Mouse (Mus musculus): Measurements from ENCODE around the gene Vwa2. TPM values are rescaled to one million over a fixed set of nuclear protein-coding genes. Genes with fewer than 3 reads are reported as not detected.

Vwa2 gene
- polyA plus RNA-seq, 1 experiment from 2014 or later = 0.66 TPM

- Histone ChIP-seq H3K36me3 (ENCODE audit: control insufficient read depth, insufficient read depth, low read length) (no peaks in the 10 kb centered on the region), H3K9ac (replicated peaks; ENCODE audit: low read length) (no peak overlapping the region), H3K9me3 (ENCODE audit: control insufficient read depth, low read length) (no peaks in the 10 kb centered on the region), H3K4me3 (replicated peaks; ENCODE audit: low read depth, low read length) (no peak overlapping the region), H3K4me2 (ENCODE audit: low read length) (no peak overlapping the region), H3K27me3 (ENCODE audit: control insufficient read depth, insufficient read depth, low read length) (no peaks in the 10 kb centered on the region), H3K4me1 (ENCODE audit: control insufficient read depth, insufficient read depth, low read length) (no peaks in the 10 kb centered on the region), H3K27ac (replicated peaks; ENCODE audit: low read depth, low read length) (no peak overlapping the region)
- no peak for DNase-seq
- 96% methylated on average over 8 of the region's 8 CpGs for WGBS
- ATAC-seq (ENCODE audit: low FRiP score, low TSS enrichment) = no peak
Observed at GRCm38 (mm10) chr19:56936253-56936652, 62.2 kb downstream of the Vwa2 start.

- no peak for ATAC-seq (ENCODE audit: low FRiP score, low TSS enrichment)
- WGBS = 92% methylated on average over 5 of the region's 5 CpGs
Observed at GRCm38 (mm10) chr19:56937911-56938310, 63.9 kb downstream of the Vwa2 start.

GRCm38 (mm10) chr19:56939826-56940225, 65.8 kb downstream of the Vwa2 start:
- H3K9me3 ChIP-seq (ENCODE audit: control insufficient read depth, low read length) = no peaks in the 10 kb centered on the region
- WGBS = 48% methylated on average over 9 of the region's 9 CpGs
- no peak overlapping the region for H3K9ac ChIP-seq (replicated peaks; ENCODE audit: low read length)
- no peak overlapping the region for H3K27ac ChIP-seq (replicated peaks; ENCODE audit: low read depth, low read length)
- no peak overlapping the region for H3K4me3 ChIP-seq (replicated peaks; ENCODE audit: low read depth, low read length)
- H3K4me1 ChIP-seq (ENCODE audit: control insufficient read depth, insufficient read depth, low read length) = no peaks in the 10 kb centered on the region
- ATAC-seq (ENCODE audit: low FRiP score, low TSS enrichment) = no peak
- no peaks in the 10 kb centered on the region for H3K36me3 ChIP-seq (ENCODE audit: control insufficient read depth, insufficient read depth, low read length)
- DNase-seq = peak; percentile 46
- H3K27me3 ChIP-seq (ENCODE audit: control insufficient read depth, insufficient read depth, low read length) = no peaks in the 10 kb centered on the region
- H3K4me2 ChIP-seq (ENCODE audit: low read length) = no peak overlapping the region

More at GRCm38 (mm10) chr19:56937911-56938310, 63.9 kb downstream of the Vwa2 start:
- DNase-seq = no peak
- H3K36me3 ChIP-seq (ENCODE audit: control insufficient read depth, insufficient read depth, low read length) = no peaks in the 10 kb centered on the region
- H3K4me2 ChIP-seq (ENCODE audit: low read length) = no peak overlapping the region
- no peak overlapping the region for H3K4me3 ChIP-seq (replicated peaks; ENCODE audit: low read depth, low read length)
- H3K9me3 ChIP-seq (ENCODE audit: control insufficient read depth, low read length) = no peaks in the 10 kb centered on the region
- no peak overlapping the region for H3K27ac ChIP-seq (replicated peaks; ENCODE audit: low read depth, low read length)
- no peaks in the 10 kb centered on the region for H3K27me3 ChIP-seq (ENCODE audit: control insufficient read depth, insufficient read depth, low read length)
- H3K9ac ChIP-seq (replicated peaks; ENCODE audit: low read length) = no peak overlapping the region
- no peaks in the 10 kb centered on the region for H3K4me1 ChIP-seq (ENCODE audit: control insufficient read depth, insufficient read depth, low read length)

- no peaks in the 10 kb centered on the region for H3K27me3 ChIP-seq (ENCODE audit: control insufficient read depth, insufficient read depth, low read length)
- 93% methylated on average over 11 of the region's 11 CpGs for WGBS
- ATAC-seq (ENCODE audit: low FRiP score, low TSS enrichment) = no peak
- no peak overlapping the region for H3K4me3 ChIP-seq (replicated peaks; ENCODE audit: low read depth, low read length)
- H3K9ac ChIP-seq (replicated peaks; ENCODE audit: low read length) = no peak overlapping the region
- H3K4me2 ChIP-seq (ENCODE audit: low read length) = no peak overlapping the region
- no peaks in the 10 kb centered on the region for H3K9me3 ChIP-seq (ENCODE audit: control insufficient read depth, low read length)
- no peaks in the 10 kb centered on the region for H3K36me3 ChIP-seq (ENCODE audit: control insufficient read depth, insufficient read depth, low read length)
- no peak for DNase-seq
- H3K27ac ChIP-seq (replicated peaks; ENCODE audit: low read depth, low read length) = no peak overlapping the region
- H3K4me1 ChIP-seq (ENCODE audit: control insufficient read depth, insufficient read depth, low read length) = no peaks in the 10 kb centered on the region
Observed at GRCm38 (mm10) chr19:56940507-56940906, 66.5 kb downstream of the Vwa2 start.

GRCm38 (mm10) chr19:56942216-56942615, 68.2 kb downstream of the Vwa2 start:
- no peaks in the 10 kb centered on the region for H3K36me3 ChIP-seq (ENCODE audit: control insufficient read depth, insufficient read depth, low read length)
- ATAC-seq (ENCODE audit: low FRiP score, low TSS enrichment) (no peak), DNase-seq (no peak)
- no peak overlapping the region for H3K4me3 ChIP-seq (replicated peaks; ENCODE audit: low read depth, low read length)
- no peaks in the 10 kb centered on the region for H3K27me3 ChIP-seq (ENCODE audit: control insufficient read depth, insufficient read depth, low read length)
- no peak overlapping the region for H3K4me2 ChIP-seq (ENCODE audit: low read length)
- H3K27ac ChIP-seq (replicated peaks; ENCODE audit: low read depth, low read length) = no peak overlapping the region
- no peaks in the 10 kb centered on the region for H3K9me3 ChIP-seq (ENCODE audit: control insufficient read depth, low read length)
- 92% methylated on average over 7 of the region's 7 CpGs for WGBS
- H3K4me1 ChIP-seq (ENCODE audit: control insufficient read depth, insufficient read depth, low read length) = no peaks in the 10 kb centered on the region
- no peak overlapping the region for H3K9ac ChIP-seq (replicated peaks; ENCODE audit: low read length)

GRCm38 (mm10) chr19:56944211-56944610, 70.2 kb downstream of the Vwa2 start:
- Histone ChIP-seq H3K9me3 (ENCODE audit: control insufficient read depth, low read length) (no peaks in the 10 kb centered on the region), H3K9ac (replicated peaks; ENCODE audit: low read length) (no peak overlapping the region), H3K4me3 (replicated peaks; ENCODE audit: low read depth, low read length) (no peak overlapping the region), H3K27ac (replicated peaks; ENCODE audit: low read depth, low read length) (no peak overlapping the region), H3K4me2 (ENCODE audit: low read length) (no peak overlapping the region), H3K36me3 (ENCODE audit: control insufficient read depth, insufficient read depth, low read length) (no peaks in the 10 kb centered on the region), H3K27me3 (ENCODE audit: control insufficient read depth, insufficient read depth, low read length) (no peaks in the 10 kb centered on the region), H3K4me1 (ENCODE audit: control insufficient read depth, insufficient read depth, low read length) (no peaks in the 10 kb centered on the region)
- WGBS = 95% methylated on average over 9 of the region's 9 CpGs
- ATAC-seq (ENCODE audit: low FRiP score, low TSS enrichment) (no peak), DNase-seq (no peak)

GRCm38 (mm10) chr19:56944826-56945225, 70.8 kb downstream of the Vwa2 start:
- ATAC-seq (ENCODE audit: low FRiP score, low TSS enrichment) (no peak), DNase-seq (no peak)
- Histone ChIP-seq H3K4me3 (replicated peaks; ENCODE audit: low read depth, low read length) (no peak overlapping the region), H3K4me1 (ENCODE audit: control insufficient read depth, insufficient read depth, low read length) (no peaks in the 10 kb centered on the region), H3K27me3 (ENCODE audit: control insufficient read depth, insufficient read depth, low read length) (no peaks in the 10 kb centered on the region), H3K27ac (replicated peaks; ENCODE audit: low read depth, low read length) (no peak overlapping the region), H3K4me2 (ENCODE audit: low read length) (no peak overlapping the region), H3K36me3 (ENCODE audit: control insufficient read depth, insufficient read depth, low read length) (no peaks in the 10 kb centered on the region), H3K9me3 (ENCODE audit: control insufficient read depth, low read length) (no peaks in the 10 kb centered on the region), H3K9ac (replicated peaks; ENCODE audit: low read length) (no peak overlapping the region)
- WGBS = 96% methylated on average over 3 of the region's 3 CpGs

- Histone ChIP-seq H3K4me2 (ENCODE audit: low read length) (no peak overlapping the region), H3K36me3 (ENCODE audit: control insufficient read depth, insufficient read depth, low read length) (no peaks in the 10 kb centered on the region), H3K27ac (replicated peaks; ENCODE audit: low read depth, low read length) (no peak overlapping the region), H3K4me1 (ENCODE audit: control insufficient read depth, insufficient read depth, low read length) (no peaks in the 10 kb centered on the region), H3K9me3 (ENCODE audit: control insufficient read depth, low read length) (no peaks in the 10 kb centered on the region), H3K9ac (replicated peaks; ENCODE audit: low read length) (no peak overlapping the region), H3K27me3 (ENCODE audit: control insufficient read depth, insufficient read depth, low read length) (no peaks in the 10 kb centered on the region), H3K4me3 (replicated peaks; ENCODE audit: low read depth, low read length) (no peak overlapping the region)
- 71% methylated on average over 2 of the region's 2 CpGs for WGBS
- DNase-seq = no peak
- ATAC-seq (ENCODE audit: low FRiP score, low TSS enrichment) = no peak
Observed at GRCm38 (mm10) chr19:56945621-56946020, 71.6 kb downstream of the Vwa2 start.

- no peak for ATAC-seq (ENCODE audit: low FRiP score, low TSS enrichment)
- WGBS = 96% methylated on average over 7 of the region's 7 CpGs
Observed at GRCm38 (mm10) chr19:56946277-56946676, 72.2 kb downstream of the Vwa2 start.

More at GRCm38 (mm10) chr19:56946277-56946676, 72.2 kb downstream of the Vwa2 start:
- Histone ChIP-seq H3K4me2 (ENCODE audit: low read length) (no peak overlapping the region), H3K27me3 (ENCODE audit: control insufficient read depth, insufficient read depth, low read length) (no peaks in the 10 kb centered on the region), H3K27ac (replicated peaks; ENCODE audit: low read depth, low read length) (no peak overlapping the region), H3K9me3 (ENCODE audit: control insufficient read depth, low read length) (no peaks in the 10 kb centered on the region), H3K9ac (replicated peaks; ENCODE audit: low read length) (no peak overlapping the region), H3K4me3 (replicated peaks; ENCODE audit: low read depth, low read length) (no peak overlapping the region), H3K36me3 (ENCODE audit: control insufficient read depth, insufficient read depth, low read length) (no peaks in the 10 kb centered on the region), H3K4me1 (ENCODE audit: control insufficient read depth, insufficient read depth, low read length) (no peaks in the 10 kb centered on the region)
- no peak for DNase-seq
